Mouse (Mus musculus) spleen, postnatal 4 days (tissue): ENCODE results near the gene Vps13d.
"Not testable (repeated sequence)": the region's sequence is repeated elsewhere in the genome, so short reads cannot be mapped to it uniquely, and the experiment has no call there.

ENCODE experiments used
- DNase-seq, 2 experiments: peaks; one replicate each; pipeline ENCODE4 v3.0.0; 2022; ENCODE audit warnings: low spot score in 2 of 2

Gene Vps13d

DNA sequence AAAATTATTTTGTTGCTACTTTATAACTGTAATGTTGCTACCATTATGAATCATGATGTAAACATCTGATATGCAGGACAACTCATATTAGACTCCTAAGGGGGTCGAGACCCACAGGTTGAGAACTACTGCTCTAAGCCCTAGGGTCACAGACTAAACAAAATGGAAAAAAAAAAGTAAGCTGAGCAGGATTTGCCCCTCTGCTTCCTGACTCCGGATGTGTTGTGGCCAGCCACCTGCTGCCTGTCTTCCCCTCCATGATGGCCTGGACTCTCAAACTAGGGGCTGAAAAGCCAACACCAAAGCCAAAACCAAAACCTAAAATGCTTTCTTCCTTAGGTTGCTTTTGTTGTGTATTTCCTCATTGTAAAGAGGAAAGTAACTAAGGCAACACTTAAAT lies 16.3 kb upstream of the Vps13d start:
- DNase-seq = no peak

DNA sequence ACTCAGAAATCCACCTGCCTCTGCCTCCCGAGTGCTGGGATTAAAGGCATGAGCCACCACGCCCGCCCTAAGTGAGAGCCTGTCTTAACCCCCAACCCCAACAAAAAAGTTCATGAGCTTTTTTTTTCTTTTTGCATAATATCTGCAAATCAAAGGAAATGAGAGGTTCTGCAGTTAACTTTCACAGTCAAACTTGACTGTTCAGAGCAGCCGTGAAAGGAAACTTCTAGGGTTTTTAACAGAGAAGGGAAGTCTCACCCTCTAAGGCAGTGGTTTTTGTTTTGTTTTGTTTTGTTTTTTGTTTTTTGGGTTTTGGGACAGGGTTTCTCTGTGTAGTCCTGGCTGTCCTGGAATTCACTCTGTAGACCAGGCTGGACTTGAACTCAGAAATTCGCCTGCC lies 15.8 kb upstream of the Vps13d start:
- DNase-seq = no peak

DNA sequence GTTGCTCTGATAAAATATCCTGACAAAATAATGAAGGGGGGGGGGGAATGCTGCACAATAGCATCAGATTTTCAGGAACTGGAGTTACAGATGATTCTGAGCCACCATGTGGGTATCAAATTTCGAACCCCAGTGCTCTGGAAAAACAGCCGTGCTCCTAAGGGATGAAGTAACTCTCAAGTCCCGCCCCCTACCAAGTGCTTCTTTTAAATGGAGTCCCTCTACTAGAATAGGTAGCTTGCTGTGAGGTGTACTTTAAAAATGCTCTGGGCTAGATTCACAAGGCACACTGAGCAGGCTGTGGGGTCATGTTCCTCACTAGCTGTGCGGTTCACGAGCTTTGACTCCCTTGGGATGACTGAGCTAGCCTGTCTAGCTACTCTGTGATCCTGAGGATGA lies 14.9 kb upstream of the Vps13d start:
- DNase-seq = no peak

GRCm38 (mm10) chr4:145209076-145209689 lies 14.4 kb upstream of the Vps13d start:
- peak in 1 of 2 experiments; percentile 9 for DNase-seq

DNA sequence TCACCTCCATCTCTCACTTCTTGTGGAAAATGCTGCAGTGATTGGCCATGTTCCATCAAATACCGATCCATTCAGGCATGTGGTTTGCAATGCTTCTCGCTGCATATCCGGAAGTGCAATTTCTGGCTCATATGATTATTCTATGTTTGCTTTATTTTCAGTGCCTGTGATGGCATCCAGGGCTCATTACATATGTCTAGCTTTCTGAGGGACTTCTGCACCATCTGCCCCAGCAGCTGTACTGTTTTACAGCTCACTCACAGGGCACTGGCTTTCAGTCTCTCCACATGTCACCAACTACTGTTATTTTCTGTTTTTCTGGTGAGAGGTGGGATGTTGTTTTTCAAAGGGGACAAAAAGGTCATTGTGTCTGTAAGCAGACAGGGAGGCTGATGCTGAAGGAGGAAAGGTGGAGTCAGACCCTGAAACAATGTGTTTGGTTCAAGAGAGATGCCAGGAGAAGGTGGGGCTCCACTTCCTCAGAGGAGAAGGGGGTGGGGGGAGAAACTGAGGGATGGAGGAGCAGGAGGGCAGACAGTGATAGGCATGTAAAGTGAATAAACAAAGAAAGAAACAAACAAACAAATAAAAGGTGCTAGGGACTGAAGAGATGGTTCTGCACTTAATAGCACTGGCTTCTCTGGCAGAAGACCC lies 13.0 kb upstream of the Vps13d start:
- DNase-seq = no peak

DNA sequence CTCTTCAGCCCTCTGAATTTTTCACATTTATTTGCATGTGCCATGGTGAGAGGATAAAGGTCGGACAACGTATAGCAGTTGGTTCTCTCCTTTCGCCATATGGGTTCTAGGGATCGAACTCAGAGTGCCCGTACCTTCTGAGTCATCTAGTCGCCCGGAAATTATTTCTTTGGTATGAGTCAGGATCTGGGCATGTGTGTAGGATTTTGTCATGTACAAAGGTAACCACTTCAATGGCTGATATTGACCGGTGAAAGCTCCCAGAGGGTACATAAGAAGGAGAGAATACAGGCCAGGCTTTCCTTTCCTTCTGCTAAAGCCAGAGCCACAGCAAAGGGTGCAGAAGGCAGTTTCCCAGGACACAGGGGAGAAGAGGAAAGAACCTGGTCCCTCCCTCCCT lies 10.0 kb upstream of the Vps13d start:
- DNase-seq = no peak

DNA sequence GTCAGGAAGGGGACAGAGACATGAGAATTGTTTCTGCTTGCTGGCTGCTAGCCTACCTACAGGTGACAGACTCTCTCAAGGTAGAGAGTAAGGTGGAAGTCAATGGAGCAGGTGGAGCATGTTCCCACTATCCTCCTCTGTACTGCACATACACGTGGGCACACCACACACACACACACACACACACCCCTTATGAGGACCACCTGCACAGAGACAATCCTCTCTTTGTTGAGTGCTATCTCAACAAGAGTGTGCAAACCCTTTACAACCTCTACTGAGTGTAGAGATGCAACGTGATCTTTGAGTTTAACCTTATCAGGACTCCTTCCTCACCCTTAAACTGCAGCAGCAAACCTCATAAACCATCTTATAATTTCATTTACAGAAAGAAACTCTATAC lies 8.5 kb upstream of the Vps13d start:
- no peak for DNase-seq

DNA sequence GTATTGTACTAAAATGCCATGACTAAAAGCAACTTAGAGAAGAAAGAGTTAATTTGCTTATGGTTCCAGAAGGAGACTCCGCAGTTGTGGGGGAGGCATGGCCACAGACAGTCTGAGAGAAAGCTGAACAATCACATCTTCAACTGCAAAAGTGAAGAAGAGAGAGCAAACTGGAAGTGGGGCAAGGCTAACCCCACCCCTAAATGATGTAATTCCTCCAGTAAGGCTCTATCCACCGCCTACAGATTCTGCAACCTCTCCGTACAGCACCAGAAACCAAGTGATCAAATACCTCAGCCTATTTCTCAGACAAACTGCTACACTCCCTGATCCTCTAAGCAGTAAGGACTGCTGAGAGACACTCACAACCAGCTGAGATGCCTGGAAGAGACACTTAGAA lies 6.6 kb upstream of the Vps13d start:
- DNase-seq = no peak

- peak in 1 of 2 experiments; percentile 51 for DNase-seq
These were observed 5.3 kb upstream of the Vps13d start for GRCm38 (mm10) chr4:145199982-145200699.

- DNase-seq = no peak
These were observed 1.8 kb upstream of the Vps13d start for GRCm38 (mm10) chr4:145196586-145196985.

DNA sequence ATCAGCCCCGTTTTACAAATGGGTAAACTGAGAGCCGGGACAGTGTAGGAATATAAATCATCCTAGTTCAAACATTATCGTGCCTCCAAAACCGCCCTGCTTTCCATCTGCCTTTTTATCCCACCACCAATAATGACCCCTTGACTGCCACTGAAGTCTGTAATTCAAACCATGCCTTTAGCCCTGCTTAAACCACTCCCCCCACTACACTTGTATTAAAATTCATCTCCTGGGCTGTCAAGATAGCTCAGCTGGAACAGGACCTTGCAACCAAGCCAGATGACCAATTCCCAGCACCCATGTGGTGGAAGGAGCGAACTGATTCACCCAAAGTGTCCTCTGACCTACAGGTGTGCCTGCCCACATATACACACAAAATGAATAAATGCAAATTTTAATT lies 367 bp upstream of the Vps13d start:
- DNase-seq = no peak

GRCm38 (mm10) chr4:145193991-145194511 lies 754 bp downstream of the Vps13d start:
- DNase-seq = peak; percentile 46 to 78

DNA sequence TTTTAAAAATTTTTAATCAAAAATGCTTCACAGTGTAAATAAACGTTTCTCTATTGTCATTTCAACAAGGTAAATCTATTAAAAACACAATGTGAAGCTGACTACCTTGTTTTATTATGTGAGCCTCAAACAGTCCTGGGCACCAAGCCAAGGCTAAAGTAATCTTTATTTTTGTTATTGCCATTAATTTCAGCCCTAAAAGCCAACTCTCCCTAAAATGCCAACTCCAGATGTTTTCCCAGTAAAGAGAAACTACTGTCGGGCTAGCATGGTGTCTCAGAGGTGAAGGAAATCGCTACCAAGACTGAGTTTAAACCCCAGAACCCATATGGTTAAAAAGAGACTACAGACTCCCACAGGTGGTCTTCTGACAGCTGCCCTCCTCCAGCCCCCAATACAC lies 1.4 kb downstream of the Vps13d start:
- DNase-seq = no peak

GRCm38 (mm10) chr4:145192686-145193085 lies 2.1 kb downstream of the Vps13d start:
- DNase-seq = no peak

- DNase-seq = no peak
These were observed 6.2 kb downstream of the Vps13d start for GRCm38 (mm10) chr4:145188561-145188960.

- no peak for DNase-seq
These were observed 7.2 kb downstream of the Vps13d start for GRCm38 (mm10) chr4:145187619-145188018.

- no peak for DNase-seq
These were observed 15.8 kb downstream of the Vps13d start for GRCm38 (mm10) chr4:145178918-145179549.

- not testable (repeated sequence) for DNase-seq
These were observed 29.3 kb downstream of the Vps13d start for GRCm38 (mm10) chr4:145165542-145165941.

GRCm38 (mm10) chr4:145164111-145164510 lies 30.7 kb downstream of the Vps13d start:
- no peak for DNase-seq

- no peak for DNase-seq
These were observed 33.6 kb downstream of the Vps13d start for GRCm38 (mm10) chr4:145161243-145161642.

- peak; percentile 40 to 71 for DNase-seq
These were observed 38.8 kb downstream of the Vps13d start for GRCm38 (mm10) chr4:145155956-145156355.

GRCm38 (mm10) chr4:145151103-145151486 lies 43.7 kb downstream of the Vps13d start:
- DNase-seq = no peak
